In genomic region chr15:78899409-78899739, GRCm38 (mm10) we compare ENCODE assay signal across 8 mouse cellular contexts. TPM values are rescaled to one million over a fixed set of nuclear protein-coding genes. Genes with fewer than 3 reads are reported as not detected.
DNase-seq lines count a peak whose midpoint lies in the region; ATAC-seq lines count a peak whose summit lies in the region.

Gene Gm49510, plus strand, starts transcription at chr15:78899667.

- peak; percentile 41 for DNase-seq in CD4-positive, CD25-positive, alpha-beta regulatory T cell, adult 2 months (ENCODE audit: low read depth, low spot score)
- no peak for DNase-seq in frontal cortex, adult 2 months (ENCODE audit: extremely low spot score in 1 of 2, low spot score in 1 of 2)
- DNase-seq in urinary bladder, adult 18-20 months (ENCODE audit: low spot score in 2 of 2): no peak

- H3K27ac ChIP-seq in limb, embryonic 15.5 days: peak within 1 kb of the TSS; percentile 82
- H3K27ac ChIP-seq in stomach, embryonic 15.5 days: peak within 1 kb of the TSS; percentile 84

- H3K4me2 ChIP-seq in limb, embryonic 15.5 days: peak within 1 kb of the TSS; percentile 76
- peak within 1 kb of the TSS; percentile 83 for H3K4me2 ChIP-seq in stomach, embryonic 15.5 days

- H3K4me3 ChIP-seq in megakaryocyte, embryonic 14.5 days (replicated peaks): peak within 1 kb of the TSS; percentile 99
- H3K4me3 ChIP-seq in limb, embryonic 15.5 days: peak within 1 kb of the TSS; percentile 85
- H3K4me3 ChIP-seq in stomach, embryonic 15.5 days (replicated peaks): peak within 1 kb of the TSS; percentile 86

- H3K4me1 ChIP-seq in megakaryocyte, embryonic 14.5 days: peaks cover 88% of the 10 kb centered on the region
- peaks cover 76% of the 10 kb centered on the region for H3K4me1 ChIP-seq in limb, embryonic 15.5 days
- peaks cover 55% of the 10 kb centered on the region for H3K4me1 ChIP-seq in stomach, embryonic 15.5 days

- under 1% methylated on average over 20 of the region's 20 CpGs for WGBS in limb, embryonic 15.5 days
- 2% methylated on average over 20 of the region's 20 CpGs for WGBS in stomach, embryonic 15.5 days

- ATAC-seq in CD4-positive, CD25-positive, alpha-beta regulatory T cell, adult 4 months: no peak
- no peak for ATAC-seq in megakaryocyte, adult 5-6 weeks (ENCODE audit: poor library complexity, severe bottlenecking)
- no peak for ATAC-seq in limb, embryonic 15.5 days (ENCODE audit: insufficient number of reproducible peaks, low FRiP score, low TSS enrichment, low read depth)
- no peak for ATAC-seq in stomach, embryonic 15.5 days (ENCODE audit: insufficient read depth, low FRiP score, low read depth)

- H3K9me3 ChIP-seq in megakaryocyte, embryonic 14.5 days: no peaks in the 10 kb centered on the region
- H3K9me3 ChIP-seq in limb, embryonic 15.5 days: no peaks in the 10 kb centered on the region
- no peaks in the 10 kb centered on the region for H3K9me3 ChIP-seq in stomach, embryonic 15.5 days

- H3K36me3 ChIP-seq in megakaryocyte, embryonic 14.5 days (replicated peaks; ENCODE audit: low read length): peaks cover 62% of the 10 kb centered on the region
- H3K36me3 ChIP-seq in limb, embryonic 15.5 days: peaks cover 31% of the 10 kb centered on the region
- H3K36me3 ChIP-seq in stomach, embryonic 15.5 days: peaks cover 5% of the 10 kb centered on the region

- H3K27me3 ChIP-seq in megakaryocyte, embryonic 14.5 days (replicated peaks): no peaks in the 10 kb centered on the region
- no peaks in the 10 kb centered on the region for H3K27me3 ChIP-seq in limb, embryonic 15.5 days
- no peaks in the 10 kb centered on the region for H3K27me3 ChIP-seq in stomach, embryonic 15.5 days (replicated peaks)

- H3K9ac ChIP-seq in limb, embryonic 15.5 days: peak within 1 kb of the TSS; percentile 81
- peak within 1 kb of the TSS; percentile 84 for H3K9ac ChIP-seq in stomach, embryonic 15.5 days

RNA-seq across cellular contexts. Expression of gene Gm49510, which starts in this region (rescaled TPM):
- not detected for polyA plus RNA-seq in CD4-positive, CD25-positive, alpha-beta regulatory T cell, adult 4 months (2017; shearing (Covaris generic))
- polyA plus RNA-seq in megakaryocyte, embryonic 14.5 days (2012; ENCODE audit: insufficient read depth, low replicate concordance): 2.9 and 8.0 TPM in 2 replicates
- total RNA-seq in megakaryocyte, adult 5-6 weeks (2015): not detected in 2 replicates
- 1.1 and 2.0 TPM in 2 replicates for total RNA-seq in megakaryocyte, adult 5-6 weeks (2017)
- polyA plus RNA-seq in limb, embryonic 15.5 days (2015; fragmentation: Nextera tagmentation; extraction: Ambion mirVana): 0.50 and 0.65 TPM in 2 replicates
- 0.42 and 0.52 TPM in 2 replicates for polyA plus RNA-seq in stomach, embryonic 15.5 days (2015; fragmentation: Nextera tagmentation; extraction: Ambion mirVana)
- polyA plus RNA-seq in frontal cortex, adult 2 months (2012; rRNA removed): 0.24 TPM in 1 of 2 replicates, not detected in the other
